Mouse (Mus musculus) right cerebral cortex, adult 2 months (tissue): ENCODE results near the gene Pdlim7.
A peak's percentile ranks its signal among the peaks of the same experiment; 100 is the strongest.

Experiments used
- DNase-seq, 2 experiments: peaks; one replicate each; pipeline ENCODE4 v3.0.0; 2021 to 2022; ENCODE audit warnings: low spot score in 2 of 2

The Pdlim7 gene

GRCm38 (mm10) chr13:55519606-55520005, 6.1 kb upstream of the Pdlim7 start:
- DNase-seq: no peak

DNA sequence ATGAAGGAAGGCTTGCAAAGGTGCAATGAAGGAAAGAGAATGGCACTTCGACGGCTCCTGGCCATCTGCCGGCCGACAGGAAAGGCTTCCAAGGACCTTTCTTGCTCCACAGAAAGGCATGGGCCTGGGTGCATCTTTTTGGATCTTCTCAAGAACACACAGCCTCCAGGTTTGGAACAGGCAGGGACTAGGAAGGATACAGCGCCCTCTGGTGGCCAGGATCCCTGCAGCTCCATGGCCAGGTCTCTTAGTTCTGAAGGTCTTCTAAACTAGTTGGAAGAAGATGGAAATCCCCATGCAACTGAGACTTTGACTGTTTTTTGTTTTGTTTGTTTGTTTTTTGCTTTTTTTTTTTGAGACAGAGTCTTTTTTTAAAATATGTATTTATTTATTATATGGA, 3.5 kb upstream of the Pdlim7 start:
- peak; percentile 94 to 95 for DNase-seq

- no peak for DNase-seq
These were observed 352 bp upstream of the Pdlim7 start for GRCm38 (mm10) chr13:55513828-55514227.

DNA sequence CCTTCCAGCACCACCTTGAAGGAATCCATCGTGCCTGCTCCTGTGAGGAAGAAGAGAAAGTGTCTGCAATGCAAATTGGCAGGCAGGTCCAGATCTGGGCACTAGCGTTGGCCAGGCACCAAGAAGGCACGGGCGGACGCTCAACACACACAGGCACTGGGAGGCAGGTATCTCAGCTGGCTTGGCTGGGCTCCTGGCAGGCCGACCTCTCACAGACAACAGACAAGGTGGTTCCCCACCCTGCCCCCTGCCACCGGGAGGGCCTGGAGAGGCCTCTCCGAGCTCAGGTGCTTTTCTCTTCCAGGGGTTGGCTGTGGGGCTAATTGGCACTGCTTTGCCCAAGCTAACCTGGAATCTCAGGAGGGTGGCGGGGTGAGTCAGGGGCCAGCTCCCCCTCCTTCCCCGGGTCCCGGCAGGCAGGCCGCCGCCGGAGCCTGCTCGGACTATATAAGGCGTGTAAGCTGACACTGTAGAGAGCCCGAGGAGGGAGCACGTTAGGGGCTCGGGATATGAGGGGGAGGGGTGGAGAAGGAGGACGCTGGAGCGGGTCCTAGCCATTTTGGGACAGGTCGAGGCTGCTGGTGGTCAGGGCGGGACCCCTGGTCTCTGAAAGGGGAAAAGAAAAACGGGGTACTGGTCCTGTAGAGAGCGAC, 971 bp downstream of the Pdlim7 start:
- no peak for DNase-seq

DNA sequence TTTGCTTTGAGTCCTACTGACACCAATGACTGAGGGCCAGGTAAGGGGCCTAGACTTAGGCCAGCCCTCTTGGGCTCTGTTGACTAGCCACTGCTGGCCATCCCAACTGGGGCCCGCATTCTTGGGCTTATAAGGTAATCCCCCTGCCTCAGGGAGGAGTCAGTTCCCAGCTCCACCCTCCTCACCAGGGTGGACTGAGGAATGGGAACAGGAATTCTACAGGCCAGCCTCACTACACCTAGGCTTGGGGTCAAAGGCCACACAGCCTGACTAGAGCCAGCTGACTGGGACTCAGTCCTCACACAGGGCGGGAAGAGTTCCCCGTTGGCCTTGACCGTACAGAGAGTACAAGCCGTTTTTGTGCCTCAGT, 2.0 kb downstream of the Pdlim7 start:
- DNase-seq: no peak

GRCm38 (mm10) chr13:55510668-55511491, 2.6 kb downstream of the Pdlim7 start:
- DNase-seq: no peak

GRCm38 (mm10) chr13:55510332-55510667, 3.2 kb downstream of the Pdlim7 start:
- no peak for DNase-seq

- DNase-seq: no peak
These were observed 4.9 kb downstream of the Pdlim7 start for GRCm38 (mm10) chr13:55508531-55508930.

DNA sequence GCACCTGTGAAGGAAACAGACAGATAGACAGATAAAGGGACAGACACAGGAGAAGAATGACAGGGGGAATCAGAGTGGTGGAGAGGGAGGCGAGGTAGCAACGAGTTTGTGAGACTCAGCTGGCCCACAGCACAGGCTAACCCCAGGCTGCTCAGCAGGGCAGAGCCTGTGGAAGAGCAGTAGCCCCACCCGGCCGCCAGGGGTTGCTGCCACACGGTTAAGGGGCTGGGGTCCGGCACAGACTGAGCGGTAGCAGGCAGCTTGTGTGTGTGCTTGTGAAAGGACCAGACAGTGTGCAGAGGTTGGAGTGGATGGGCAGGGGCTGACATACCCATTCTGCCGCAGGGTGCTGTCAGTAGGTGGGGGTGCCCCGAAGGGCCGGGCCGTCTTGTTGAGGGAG, 5.6 kb downstream of the Pdlim7 start:
- no peak for DNase-seq

DNA sequence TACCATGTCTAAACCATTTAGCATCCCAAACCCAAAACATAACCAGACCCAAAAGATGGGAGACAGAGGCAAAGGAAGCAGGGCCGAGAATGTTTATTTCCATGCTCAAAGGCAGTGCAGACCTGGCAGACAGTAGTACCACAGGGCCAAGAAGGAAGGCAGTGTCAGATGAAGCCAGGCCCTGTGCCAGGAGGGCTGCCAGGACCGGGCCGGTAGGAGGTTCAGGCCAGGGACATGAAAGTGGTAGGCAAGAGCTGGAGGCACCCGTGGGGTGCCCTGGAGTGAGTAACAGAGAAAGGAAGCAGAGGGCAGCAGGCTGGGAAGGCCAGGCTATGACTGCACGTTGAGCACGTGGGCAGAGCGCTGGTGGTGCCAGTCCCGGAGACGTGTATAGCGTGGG, 6.8 kb downstream of the Pdlim7 start:
- DNase-seq: no peak

GRCm38 (mm10) chr13:55505810-55506209, 7.7 kb downstream of the Pdlim7 start:
- no peak for DNase-seq

GRCm38 (mm10) chr13:55504390-55504789, 9.1 kb downstream of the Pdlim7 start:
- no peak for DNase-seq

DNA sequence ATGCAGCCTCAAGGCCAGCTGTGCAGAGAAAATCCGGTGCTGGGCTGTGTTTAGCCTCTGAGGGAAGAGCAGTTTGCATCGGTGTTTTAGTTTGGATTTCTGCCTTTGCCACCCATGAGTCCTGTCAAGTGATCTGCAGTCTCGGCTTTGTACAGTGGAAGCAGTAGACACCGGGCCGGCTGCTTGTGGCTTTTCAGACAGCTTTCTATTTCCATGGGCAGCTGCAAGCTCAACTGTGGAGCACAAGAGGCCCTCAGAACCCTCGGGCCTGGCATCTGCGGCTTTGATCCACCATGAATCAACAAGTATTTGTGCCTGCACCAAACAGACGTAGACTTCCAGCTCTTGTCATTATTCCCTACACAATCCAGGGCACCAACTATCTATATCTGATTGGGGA, 11.1 kb downstream of the Pdlim7 start:
- no peak for DNase-seq

DNA sequence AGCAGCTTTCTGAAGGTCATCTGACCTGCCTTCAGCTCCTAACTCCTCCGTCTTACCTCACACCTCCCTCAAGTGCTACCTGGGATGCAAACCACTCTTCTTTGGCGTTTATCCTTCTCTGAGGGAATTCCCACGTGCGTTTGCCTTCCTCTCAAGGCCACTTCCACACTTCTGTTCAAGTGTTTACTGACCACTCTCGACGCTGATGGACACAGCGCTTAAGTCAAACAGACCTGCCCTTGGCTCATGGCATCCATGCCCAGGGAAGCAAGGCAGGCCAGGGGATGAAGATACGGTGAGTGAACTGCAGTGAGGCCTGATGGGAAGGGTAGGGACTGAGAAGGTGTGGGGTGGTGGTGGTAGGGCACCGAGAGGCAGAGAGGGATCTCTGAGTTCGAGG, 12.9 kb downstream of the Pdlim7 start:
- DNase-seq: no peak

DNA sequence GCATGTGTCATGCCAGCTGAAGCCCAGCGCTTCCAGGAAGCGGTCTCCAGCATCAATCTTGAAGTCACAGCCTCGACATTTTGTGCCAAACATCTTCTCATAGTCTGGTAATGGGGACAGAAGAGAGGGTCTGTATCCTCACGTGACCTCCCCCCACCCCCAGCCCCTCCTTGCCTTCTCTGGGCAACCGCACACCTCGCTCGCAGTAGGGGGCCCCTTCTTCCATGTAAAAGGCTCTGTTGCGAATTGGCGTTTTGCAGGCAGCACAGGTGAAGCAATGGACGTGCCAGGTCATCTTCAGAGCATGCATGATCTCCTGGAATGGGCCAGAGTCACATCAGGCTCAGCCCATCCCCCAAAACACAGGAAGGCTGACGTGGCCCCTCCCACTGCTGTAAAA, 14.6 kb downstream of the Pdlim7 start:
- no peak for DNase-seq

DNA sequence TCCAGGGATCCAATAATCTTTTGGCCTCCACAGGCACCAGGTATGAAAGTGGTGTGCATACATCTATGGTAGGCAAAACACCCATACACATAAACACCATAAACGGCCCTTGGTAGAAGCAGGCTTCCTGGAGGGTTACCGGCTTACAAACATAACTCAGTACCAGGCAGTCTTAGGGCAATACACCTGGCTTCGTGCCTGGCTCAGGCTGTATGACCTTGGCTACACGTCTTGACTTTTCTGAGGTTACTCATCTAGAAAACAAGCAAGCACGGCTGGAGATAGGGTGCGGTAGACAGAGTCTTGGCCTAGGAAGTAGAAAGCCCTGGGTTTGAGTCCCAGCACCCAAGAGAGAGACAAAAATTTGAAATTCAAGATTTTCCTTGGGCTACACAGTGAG, 16.8 kb downstream of the Pdlim7 start:
- no peak for DNase-seq

DNA sequence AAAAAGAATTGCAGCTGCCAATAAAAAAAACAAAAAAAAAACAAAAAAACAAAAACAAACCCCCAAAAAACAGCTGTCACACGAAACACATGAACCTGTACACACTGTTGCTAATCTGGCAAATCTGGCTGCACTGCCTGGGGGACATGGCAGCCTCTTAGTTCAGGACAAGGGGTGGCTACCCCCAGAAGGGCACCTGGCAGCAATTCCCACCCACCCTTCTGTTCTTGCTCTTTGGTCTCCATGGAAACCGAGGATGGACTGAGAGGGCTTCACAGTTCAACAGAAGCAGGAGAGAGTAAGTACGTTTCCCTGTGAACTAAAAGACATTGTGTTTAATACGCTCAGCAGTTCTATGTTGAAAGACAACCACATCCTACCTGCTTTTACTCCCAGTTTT, 17.8 kb downstream of the Pdlim7 start:
- no peak for DNase-seq

DNA sequence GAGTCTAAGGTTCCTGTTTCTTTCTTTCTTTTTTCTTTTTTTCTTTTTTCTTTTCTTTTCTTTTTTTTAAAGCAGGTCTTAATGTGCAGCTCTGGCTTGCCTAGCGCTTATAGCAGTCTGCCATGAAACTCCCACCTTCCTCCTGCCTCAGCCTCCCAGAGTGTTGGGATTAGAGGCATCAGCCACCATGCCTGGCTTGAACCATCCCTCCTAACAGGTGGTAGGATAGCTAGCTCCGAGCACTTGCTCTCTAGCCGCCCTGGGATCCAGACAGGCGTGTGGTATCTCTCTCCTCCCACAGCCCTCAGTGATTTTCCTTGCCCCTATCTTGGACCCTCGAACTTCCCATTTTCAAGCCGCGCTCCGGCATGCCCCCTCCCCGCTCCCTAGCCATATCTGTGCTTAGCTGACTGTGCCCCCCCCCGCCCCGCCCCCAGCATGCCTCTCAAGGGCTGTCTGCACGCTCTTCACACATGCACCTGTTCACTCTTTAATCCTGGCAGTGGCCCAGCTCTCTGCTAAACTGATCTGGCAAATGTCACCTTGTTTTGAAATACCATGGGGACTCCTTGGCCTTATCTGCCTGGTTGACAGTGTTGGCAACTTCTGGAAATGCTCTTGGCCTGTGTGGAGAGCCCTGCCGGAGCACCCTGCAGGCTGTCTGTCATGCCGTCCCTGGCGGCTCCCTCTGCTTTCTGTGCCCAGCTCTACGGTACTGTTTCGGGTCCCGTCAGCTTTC, 18.4 kb downstream of the Pdlim7 start:
- DNase-seq: no peak

DNA sequence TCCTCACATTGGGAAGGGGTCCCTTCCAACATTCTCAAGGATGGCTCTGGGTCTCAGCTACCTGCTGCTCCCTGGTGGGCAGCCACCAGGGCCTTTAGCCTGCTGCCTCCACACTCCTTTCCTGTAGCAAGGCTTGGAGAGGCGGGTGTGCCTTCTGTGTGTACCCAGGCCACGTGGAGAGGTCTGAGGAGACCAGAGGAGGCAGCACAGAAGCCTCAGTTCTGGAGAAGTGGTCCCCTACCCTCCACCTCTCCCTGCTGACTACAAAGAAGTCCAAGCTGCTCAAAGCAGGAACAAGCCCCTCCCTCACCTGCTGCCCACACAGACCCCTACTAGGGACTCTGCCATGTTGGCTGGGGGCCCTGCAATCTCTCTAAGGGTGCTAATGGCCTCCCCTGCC, 19.2 kb downstream of the Pdlim7 start:
- no peak for DNase-seq

GRCm38 (mm10) chr13:55487578-55488498, 25.6 kb downstream of the Pdlim7 start, which contains the start of gene Dbn1:
Dbn1 (minus strand) TSS chr13:55488111.
- DNase-seq: peak in 1 of 2 experiments; percentile 52

GRCm38 (mm10) chr13:55486916-55487577, 26.4 kb downstream of the Pdlim7 start:
- DNase-seq: peak in 1 of 2 experiments; percentile 31
